Comparison of ENCODE assay signal across 10 mouse cellular contexts in genomic region chrX:53161115-53161514, GRCm38 (mm10).
DNase-seq lines count a peak whose midpoint lies in the region; ATAC-seq and TF ChIP-seq lines count a peak whose summit lies in the region.
"Had no signal": no experiment of that assay in that cellular context is flagged by ENCODE, and none has a peak within 500 bp of the region (broad histone marks: within the 10 kb centered on the region; RNA-seq: fewer than 3 reads in every experiment).

No protein-coding gene starts in this region.

- no peak overlapping the region for H3K4me2 ChIP-seq in heart, embryonic 16.5 days (ENCODE audit: low read depth, low read length)
- H3K4me2 ChIP-seq in lung, postnatal 0 days (replicated peaks; ENCODE audit: low read depth, low read length), result no peak overlapping the region

- H3K4me1 ChIP-seq in heart, embryonic 16.5 days (ENCODE audit: control insufficient read depth, insufficient read depth, low read length), result peaks cover 22% of the 10 kb centered on the region
- H3K4me1 ChIP-seq in lung, postnatal 0 days (ENCODE audit: insufficient read depth, low read depth, low read length), result no peaks in the 10 kb centered on the region

- ATAC-seq in heart, embryonic 16.5 days (replicated peaks; ENCODE audit: extremely low read depth, insufficient read depth, low FRiP score), result no peak; the same call in 1 of the 2 replicates
- ATAC-seq in lung, postnatal 0 days, result peak; percentile 86

- peak; percentile 20 for DNase-seq in gastrocnemius, adult 2 months
- DNase-seq in gastrocnemius, adult 8-10 months (ENCODE audit: low spot score in 2 of 2), result no peak
- DNase-seq in adrenal gland, adult 2 months, result peak; percentile 78
- peak; percentile 54 for DNase-seq in lung, postnatal 0 days (ENCODE audit: low spot score)
- no peak for DNase-seq in cerebellum, postnatal 25 days
- no peak for DNase-seq in left cerebral cortex, adult 2 months (ENCODE audit: extremely low spot score in 1 of 2, low spot score in 2 of 2)
- no peak for DNase-seq in left cerebral cortex, adult 9 months (ENCODE audit: low spot score in 2 of 2)

- H3K9ac ChIP-seq in heart, embryonic 16.5 days (ENCODE audit: low read length), result no peak overlapping the region
- no peak overlapping the region for H3K9ac ChIP-seq in lung, postnatal 0 days (replicated peaks; ENCODE audit: low read depth)

- H3K36me3 ChIP-seq in heart, embryonic 16.5 days (ENCODE audit: control insufficient read depth, insufficient read depth), result no peaks in the 10 kb centered on the region
- no peaks in the 10 kb centered on the region for H3K36me3 ChIP-seq in lung, postnatal 0 days (ENCODE audit: insufficient read depth, low read length)

- no peak overlapping the region for H3K27ac ChIP-seq in gastrocnemius, adult 2 months
- peak overlapping the region; percentile 67 for H3K27ac ChIP-seq in heart, embryonic 16.5 days (ENCODE audit: low read length)
- H3K27ac ChIP-seq in lung, postnatal 0 days (ENCODE audit: low read length), result peak overlapping the region; percentile 28
- H3K27ac ChIP-seq in left cerebral cortex, adult 2 months, result no peak overlapping the region

- no peak overlapping the region for H3K4me3 ChIP-seq in gastrocnemius, adult 2 months
- no peak overlapping the region for H3K4me3 ChIP-seq in heart, embryonic 16.5 days (ENCODE audit: low read length)
- no peak overlapping the region for H3K4me3 ChIP-seq in lung, postnatal 0 days (ENCODE audit: low read depth, low read length)
- H3K4me3 ChIP-seq in left cerebral cortex, adult 2 months, result no peak overlapping the region
- H3K4me3 ChIP-seq: megakaryocyte, embryonic 14.5 days had no signal

- intact Hi-C loops in gastrocnemius, adult 2 months (cut with DNase I), result loop anchor here (10.0 kb wide), 1 partner anchor 106 kb away; no protein-coding TSS in a partner anchor
- intact Hi-C loops in left cerebral cortex, adult 2 months (cut with DNase I), result no loop called here

- 32% methylated on average over 5 of the region's 5 CpGs for WGBS in heart, embryonic 16.5 days
- WGBS in lung, postnatal 0 days, result 22% methylated on average over 5 of the region's 5 CpGs

- no peaks in the 10 kb centered on the region for H3K27me3 ChIP-seq in heart, embryonic 16.5 days (ENCODE audit: control insufficient read depth, insufficient read depth, low read length)
- no peaks in the 10 kb centered on the region for H3K27me3 ChIP-seq in lung, postnatal 0 days (replicated peaks; ENCODE audit: insufficient read depth, low read length)
- H3K27me3 ChIP-seq: CH12.LX had no signal

- no peak for TF ChIP-seq CTCF in gastrocnemius, adult 2 months (IDR thresholded peaks at IDR 0.05)
- no peak for TF ChIP-seq CTCF in lung, postnatal 0 days (IDR thresholded peaks at IDR 0.05)
- TF ChIP-seq CTCF in left cerebral cortex, adult 2 months (IDR thresholded peaks at IDR 0.05), result no peak

- peak; percentile 12; the same call in 1 of the 2 replicates for TF ChIP-seq EP300 in lung, postnatal 0 days (IDR thresholded peaks at IDR 0.05)

- no peaks in the 10 kb centered on the region for H3K9me3 ChIP-seq in heart, embryonic 16.5 days (replicated peaks; ENCODE audit: control insufficient read depth, low read length)
- H3K9me3 ChIP-seq in lung, postnatal 0 days (ENCODE audit: low read length), result no peaks in the 10 kb centered on the region
- H3K9me3 ChIP-seq: megakaryocyte, embryonic 14.5 days had no signal

Comparison
In these comparisons a context has a peak if more than half of its experiments do, and no peak if none do; other contexts are left out.
1. DNase-seq: peak in gastrocnemius, adult 2 months (single experiment), adrenal gland, adult 2 months (single experiment) and lung, postnatal 0 days (single experiment); none in gastrocnemius, adult 8-10 months (0 of 2), cerebellum, postnatal 25 days (0 of 2), left cerebral cortex, adult 2 months (0 of 2) and left cerebral cortex, adult 9 months (0 of 2).
2. H3K27ac ChIP-seq: peak in heart, embryonic 16.5 days (single experiment) and lung, postnatal 0 days (single experiment); none in gastrocnemius, adult 2 months (single experiment) and left cerebral cortex, adult 2 months (single experiment).